Mouse (Mus musculus) CD4-positive, CD25-positive, alpha-beta regulatory T cell, adult 9 weeks (primary cell): ENCODE results near the gene Nrg4. TPM values are rescaled to one million over a fixed set of nuclear protein-coding genes. Genes with fewer than 3 reads are reported as not detected.

Experiments used
- polyA plus RNA-seq: library from polyadenylated mRNA; unstranded; fragments of 100-300 nt; shearing (Covaris generic); gene quantifications from one replicate; pipeline ENCODE4 v1.2.1, GENCODE M21; 2017

The Nrg4 gene
- 3.3 TPM for polyA plus RNA-seq

GRCm38 (mm10) chr9:55326515-55327233 is at the start of gene Nrg4, which contains the start of gene Tmem266:
Nrg4 (minus strand) TSS chr9:55326844.
Tmem266 (plus strand) TSS chr9:55326913.

DNA sequence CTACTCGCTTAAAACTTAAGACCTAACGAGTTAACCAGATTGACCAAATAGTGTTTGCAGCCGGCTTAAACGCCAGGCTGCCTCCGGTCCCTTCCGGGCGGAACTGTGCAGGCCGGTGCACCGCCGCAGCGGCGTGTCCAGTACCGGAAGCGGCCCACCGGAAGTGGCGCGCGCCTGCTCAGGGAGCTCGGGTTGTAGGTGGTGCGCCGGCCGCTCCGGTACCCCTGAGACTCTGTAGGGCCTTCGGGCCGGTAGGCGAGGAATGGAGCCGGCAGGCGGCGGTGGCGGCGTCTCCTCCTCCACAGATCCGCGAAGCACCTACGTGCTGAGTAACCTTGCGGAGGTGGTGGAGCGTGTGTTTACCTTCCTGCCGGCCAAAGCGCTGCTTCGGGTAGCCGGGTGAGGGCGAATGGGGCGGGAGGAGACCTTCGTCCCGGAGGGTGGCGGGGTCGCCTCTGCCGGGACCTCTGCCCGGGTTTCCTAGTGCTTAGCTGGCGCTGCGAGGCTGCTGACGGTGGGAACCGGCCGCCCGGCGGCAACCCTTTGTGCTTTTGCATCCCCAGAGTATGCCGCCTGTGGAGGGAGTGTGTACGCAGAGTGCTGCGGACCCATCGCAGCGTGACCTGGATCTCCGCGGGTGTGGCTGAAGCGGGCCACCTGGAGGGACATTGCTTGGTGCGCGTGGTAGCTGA is 117.7 kb downstream of the Nrg4 start, which contains the start of gene Fbxo22:
Gene Fbxo22 (plus strand): TSS at position 136 of the 692 bp plus-strand sequence.

Other genes starting within 250 kb of the Nrg4 start
- gene Ube2q2, start 178.0 kb downstream of the Nrg4 start, polyA plus RNA-seq, result 9.4 TPM
- gene Fbxo22, start 117.9 kb downstream of the Nrg4 start, polyA plus RNA-seq, result 66.1 TPM
- not detected for gene Tmem266, start 69 bp upstream of the Nrg4 start, polyA plus RNA-seq
- gene Etfa, start 185.4 kb upstream of the Nrg4 start, polyA plus RNA-seq, result 135 TPM
- gene Isl2, start 211.8 kb upstream of the Nrg4 start, polyA plus RNA-seq, result not detected